Mouse (Mus musculus): ENCODE measurements around the gene Hormad2.

- TF ChIP-seq POLR2A (IDR thresholded peaks at IDR 0.05; ENCODE audit: borderline replicate concordance, extremely low read depth, low read depth, low read length) (no peak), CTCF (IDR thresholded peaks at IDR 0.05; ENCODE audit: insufficient read depth, low read length) (no peak)
Measured at GRCm38 (mm10) chr11:4343926-4344325, 97.0 kb downstream of the Hormad2 start.

All from lung, adult 2 months (tissue).